Mouse (Mus musculus) spleen, postnatal 0 days (tissue): ENCODE results near the gene V1ra8. TPM values are rescaled to one million over a fixed set of nuclear protein-coding genes. Genes with fewer than 3 reads are reported as not detected.

Experiments used
- polyA plus RNA-seq: library from polyadenylated mRNA; unstranded; fragments of >200 nt; fragmentation: Nextera tagmentation; extraction: Ambion mirVana; gene quantifications from 2 replicates; pipeline ENCODE4 v1.2.1, GENCODE M21; 2015

V1ra8 gene
- polyA plus RNA-seq, result not detected in 2 replicates

DNA sequence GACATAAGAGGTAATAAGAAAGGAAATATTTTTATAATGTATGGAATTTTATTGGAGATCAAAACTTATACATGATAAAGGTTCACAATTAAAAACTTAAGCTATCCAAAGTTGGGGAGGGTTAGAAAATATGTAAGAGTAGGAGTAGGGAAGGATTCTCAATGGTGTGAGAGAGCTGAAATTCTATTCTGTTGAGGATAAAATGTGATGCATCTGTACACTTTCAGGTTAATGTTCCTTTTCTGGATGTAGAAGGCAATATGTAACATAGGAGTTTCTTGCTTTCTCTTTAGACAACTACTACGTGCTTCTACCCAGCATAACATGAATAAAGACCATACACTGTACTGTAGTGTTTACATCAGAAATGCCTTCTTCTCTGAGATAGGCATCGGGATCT lies at the start of gene V1ra8:
TSS of gene V1ra8 (plus strand) at position 301 of the 400 bp plus-strand sequence.

DNA sequence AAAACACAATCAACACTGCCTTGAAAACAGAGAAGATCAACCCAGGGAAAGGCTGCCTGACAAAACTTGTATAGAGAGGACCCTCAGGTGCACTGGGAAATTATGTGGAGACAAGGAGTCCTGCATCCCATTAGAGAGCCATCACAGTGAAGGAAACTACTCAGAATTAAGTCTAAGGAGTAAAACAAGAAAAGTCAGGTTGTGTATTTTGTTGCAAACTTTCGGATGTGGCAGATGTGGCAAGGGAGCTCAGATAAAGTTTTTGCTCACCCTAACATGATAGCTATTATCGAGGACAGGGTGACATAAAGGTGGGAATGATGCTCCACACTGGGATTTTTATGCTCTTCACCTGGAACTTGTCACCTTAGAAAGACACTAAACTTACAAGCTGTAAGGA lies 28.1 kb upstream of the V1ra8 start, which contains the start of gene Vmn1r52:
TSS of gene Vmn1r52 (plus strand) at position 301 of the 400 bp plus-strand sequence.

DNA sequence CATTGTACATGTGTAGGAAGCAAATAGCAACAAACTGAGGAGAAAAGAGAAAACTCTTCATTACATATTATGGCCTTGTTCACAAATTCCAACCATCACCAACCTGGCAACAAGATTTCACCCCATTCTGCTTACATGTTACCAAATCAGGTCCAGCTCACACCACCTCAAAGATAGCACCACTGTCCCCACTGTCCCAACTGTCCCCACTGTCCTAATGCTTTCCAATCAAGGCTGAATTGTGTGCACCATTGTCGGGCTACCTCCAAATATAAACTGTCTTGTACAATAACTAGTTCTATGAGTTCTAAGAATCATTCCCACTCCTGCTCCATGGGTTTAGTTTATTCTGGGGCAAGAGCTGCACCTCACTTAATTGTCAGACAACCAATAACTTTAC lies 21.7 kb downstream of the V1ra8 start, which contains the start of gene Vmn1r53:
TSS of gene Vmn1r53 (minus strand) at position 101 of the 400 bp plus-strand sequence.

GRCm38 (mm10) chr6:90246000-90246399 lies 43.4 kb downstream of the V1ra8 start, which contains the start of gene Vmn1r54:
TSS of gene Vmn1r54 (plus strand) at chr6:90246300.

Other genes starting within 250 kb of the V1ra8 start
- gene Vmn1r46, start 233.5 kb upstream of the V1ra8 start, polyA plus RNA-seq, result not detected in 2 replicates
- gene Vmn1r47, start 186.6 kb upstream of the V1ra8 start, polyA plus RNA-seq, result not detected in 2 replicates
- gene Vmn1r48, start 166.0 kb upstream of the V1ra8 start, polyA plus RNA-seq, result not detected in 2 replicates
- gene Vmn1r49, start 124.3 kb upstream of the V1ra8 start, polyA plus RNA-seq, result not detected in 2 replicates
- not detected in 2 replicates for gene Vmn1r50, start 101.4 kb upstream of the V1ra8 start, polyA plus RNA-seq
- not detected in 2 replicates for gene Vmn1r51, start 80.2 kb upstream of the V1ra8 start, polyA plus RNA-seq
- gene Vmn1r52, start 28.0 kb upstream of the V1ra8 start, polyA plus RNA-seq, result not detected in 2 replicates
- not detected in 2 replicates for gene Vmn1r53, start 21.6 kb downstream of the V1ra8 start, polyA plus RNA-seq
- gene Vmn1r54, start 43.5 kb downstream of the V1ra8 start, polyA plus RNA-seq, result not detected in 2 replicates
- not detected in 2 replicates for gene BC048671, start 98.4 kb downstream of the V1ra8 start, polyA plus RNA-seq
- 0.94 and 1.9 TPM in 2 replicates for gene Chst13, start 122.4 kb downstream of the V1ra8 start, polyA plus RNA-seq
- gene Uroc1, start 130.5 kb downstream of the V1ra8 start, polyA plus RNA-seq, result not detected in 2 replicates
- gene Zxdc, start 166.7 kb downstream of the V1ra8 start, polyA plus RNA-seq, result 3.4 and 3.7 TPM in 2 replicates
- 0.04 and 0.26 TPM in 2 replicates for gene Cfap100, start 226.0 kb downstream of the V1ra8 start, polyA plus RNA-seq